ENCODE assay signal across 8 mouse cellular contexts in genomic region chr1:59833723-59834122, GRCm38 (mm10).
DNase-seq lines count a peak whose midpoint lies in the region; ATAC-seq lines count a peak whose summit lies in the region.

No protein-coding gene starts in this region.

- H3K27me3 ChIP-seq in forebrain, embryonic 14.5 days (replicated peaks; ENCODE audit: control insufficient read depth, insufficient read depth, low read length) = no peaks in the 10 kb centered on the region
- H3K27me3 ChIP-seq in hindbrain, embryonic 16.5 days (replicated peaks; ENCODE audit: control insufficient read depth, insufficient read depth, low read length) = no peaks in the 10 kb centered on the region

- peak; percentile 34; the same call in 1 of the 2 replicates for ATAC-seq in forebrain, embryonic 14.5 days
- peak; percentile 77 for ATAC-seq in hindbrain, embryonic 16.5 days

- H3K27ac ChIP-seq in forebrain, embryonic 14.5 days (ENCODE audit: low read depth, low read length) = no peak overlapping the region
- H3K27ac ChIP-seq in hindbrain, embryonic 16.5 days (ENCODE audit: low read depth, low read length) = no peak overlapping the region

- no peak overlapping the region for H3K4me3 ChIP-seq in forebrain, embryonic 14.5 days (ENCODE audit: low read depth, low read length)
- H3K4me3 ChIP-seq in hindbrain, embryonic 16.5 days (ENCODE audit: low read length) = no peak overlapping the region

- H3K4me1 ChIP-seq in forebrain, embryonic 14.5 days (ENCODE audit: control insufficient read depth, insufficient read depth, low read length) = no peaks in the 10 kb centered on the region
- H3K4me1 ChIP-seq in hindbrain, embryonic 16.5 days (ENCODE audit: control insufficient read depth, insufficient read depth, low read depth, low read length) = no peaks in the 10 kb centered on the region

- H3K4me2 ChIP-seq in forebrain, embryonic 14.5 days (ENCODE audit: low read length) = no peak overlapping the region
- H3K4me2 ChIP-seq in hindbrain, embryonic 16.5 days (ENCODE audit: low read length) = no peak overlapping the region

- no peak overlapping the region for H3K9ac ChIP-seq in forebrain, embryonic 14.5 days (ENCODE audit: low read length)
- no peak overlapping the region for H3K9ac ChIP-seq in hindbrain, embryonic 16.5 days (ENCODE audit: low read depth, low read length)

- H3K36me3 ChIP-seq in forebrain, embryonic 14.5 days (ENCODE audit: control insufficient read depth, insufficient read depth, low read length) = no peaks in the 10 kb centered on the region
- no peaks in the 10 kb centered on the region for H3K36me3 ChIP-seq in hindbrain, embryonic 16.5 days (ENCODE audit: control insufficient read depth, insufficient read depth, low read length)

- H3K9me3 ChIP-seq in forebrain, embryonic 14.5 days (replicated peaks; ENCODE audit: control insufficient read depth, low read length) = no peaks in the 10 kb centered on the region
- H3K9me3 ChIP-seq in hindbrain, embryonic 16.5 days (ENCODE audit: control insufficient read depth, low read length) = no peaks in the 10 kb centered on the region

- WGBS in forebrain, embryonic 14.5 days = 6% methylated on average over 2 of the region's 2 CpGs
- 7% methylated on average over 2 of the region's 2 CpGs for WGBS in hindbrain, embryonic 16.5 days

- DNase-seq in embryo, embryonic 10 days (ENCODE audit: low spot score) = peak; percentile 72
- peak; percentile 30 for DNase-seq in forebrain, embryonic 14.5 days (ENCODE audit: low spot score)
- DNase-seq in left cerebral cortex, adult 18-20 months (ENCODE audit: low spot score in 2 of 2) = peak; percentile 18 to 23
- DNase-seq in mesoderm, embryonic 11.5 days (ENCODE audit: low read depth, low spot score) = peak; percentile 59
- DNase-seq in spleen, postnatal 4 days (ENCODE audit: low spot score in 2 of 2) = no peak
- DNase-seq in adrenal gland, adult 2 months = no peak
- no peak for DNase-seq in cerebellum, adult 11-12 months

Comparison
In these comparisons a context has a peak if more than half of its experiments do, and no peak if none do; other contexts are left out.
1. DNase-seq: peak in embryo, embryonic 10 days (single experiment), forebrain, embryonic 14.5 days (single experiment), left cerebral cortex, adult 18-20 months (2 of 2) and mesoderm, embryonic 11.5 days (single experiment); none in spleen, postnatal 4 days (0 of 2), adrenal gland, adult 2 months (single experiment) and cerebellum, adult 11-12 months (single experiment).